ENCODE assay signal across 8 mouse cellular contexts in the genomic region with DNA sequence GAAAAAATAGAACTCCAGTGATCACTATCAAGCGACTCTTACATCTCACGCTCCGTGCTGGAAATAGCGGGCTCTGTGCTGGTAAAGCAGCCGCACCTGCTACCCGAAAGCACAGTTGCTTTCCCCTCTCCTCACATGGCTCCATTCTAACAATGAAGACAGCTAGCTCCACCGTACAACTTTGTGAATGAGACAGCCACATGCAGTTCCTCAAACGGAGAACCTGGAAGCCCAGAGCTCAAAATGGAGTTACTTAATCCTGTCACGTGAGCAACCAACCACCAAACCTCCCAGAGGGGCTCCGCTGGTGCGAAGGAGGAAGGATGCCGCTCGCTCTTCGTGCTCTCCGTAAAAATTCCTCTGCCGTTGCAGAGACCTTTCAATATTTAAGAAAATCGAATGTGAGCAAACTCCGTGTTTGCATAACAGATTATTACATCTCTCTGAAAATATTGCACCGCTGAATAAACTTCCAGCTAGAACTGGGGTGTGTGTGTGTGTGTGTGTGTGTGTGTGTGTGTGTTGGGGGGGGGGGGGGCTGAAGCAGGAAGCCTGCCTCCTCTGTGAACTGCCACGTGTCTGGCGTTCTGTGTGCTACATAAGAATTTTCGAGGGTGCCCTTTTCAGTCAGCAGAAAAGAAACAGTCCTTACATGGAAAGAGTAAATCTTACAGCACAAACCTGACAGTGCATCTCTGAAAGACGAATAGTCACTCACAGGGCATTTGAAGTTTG.
DNase-seq lines count a peak whose midpoint lies in the region; ATAC-seq and TF ChIP-seq lines count a peak whose summit lies in the region.

No protein-coding gene starts in this region.

- H3K9ac ChIP-seq in limb, embryonic 12.5 days (replicated peaks), result no peak overlapping the region
- H3K9ac ChIP-seq in forebrain, embryonic 15.5 days (replicated peaks), result peak overlapping the region; percentile 43; the same call in 1 of the 2 replicates
- no peak overlapping the region for H3K9ac ChIP-seq in lung, postnatal 0 days (replicated peaks; ENCODE audit: low read depth)

- intact Hi-C loops in left cerebral cortex, postnatal 25 days (cut with DNase I), result no loop called here

- no peaks in the 10 kb centered on the region for H3K9me3 ChIP-seq in limb, embryonic 12.5 days
- H3K9me3 ChIP-seq in limb, embryonic 10.5 days (replicated peaks), result no peaks in the 10 kb centered on the region
- H3K9me3 ChIP-seq in forebrain, embryonic 15.5 days, result no peaks in the 10 kb centered on the region
- no peaks in the 10 kb centered on the region for H3K9me3 ChIP-seq in lung, postnatal 0 days (ENCODE audit: low read length)

- H3K4me2 ChIP-seq in limb, embryonic 12.5 days, result no peak overlapping the region
- H3K4me2 ChIP-seq in forebrain, embryonic 15.5 days (replicated peaks), result peak overlapping the region; percentile 45
- no peak overlapping the region for H3K4me2 ChIP-seq in lung, postnatal 0 days (replicated peaks; ENCODE audit: low read depth, low read length)

- 70% methylated on average over 23 of the region's 23 CpGs for WGBS in limb, embryonic 12.5 days
- WGBS in limb, embryonic 10.5 days, result 82% methylated on average over 23 of the region's 23 CpGs
- WGBS in forebrain, embryonic 15.5 days, result 38% methylated on average over 23 of the region's 23 CpGs
- WGBS in lung, postnatal 0 days, result 63% methylated on average over 23 of the region's 23 CpGs

- TF ChIP-seq EP300 in lung, postnatal 0 days (IDR thresholded peaks at IDR 0.05), result no peak

- no peak for TF ChIP-seq CTCF in lung, postnatal 0 days (IDR thresholded peaks at IDR 0.05)

- H3K4me3 ChIP-seq in limb, embryonic 12.5 days (replicated peaks), result no peak overlapping the region
- no peak overlapping the region for H3K4me3 ChIP-seq in limb, embryonic 10.5 days
- H3K4me3 ChIP-seq in forebrain, embryonic 15.5 days, result peak overlapping the region; percentile 29
- H3K4me3 ChIP-seq in lung, postnatal 0 days (ENCODE audit: low read depth, low read length), result no peak overlapping the region

- H3K27ac ChIP-seq in limb, embryonic 12.5 days, result 0 out of 2 replicates have a peak overlapping the region, but pooled peaks have one; percentile 31
- no peak overlapping the region for H3K27ac ChIP-seq in limb, embryonic 10.5 days
- H3K27ac ChIP-seq in forebrain, embryonic 15.5 days (replicated peaks), result no peak overlapping the region
- H3K27ac ChIP-seq in lung, postnatal 0 days (ENCODE audit: low read length), result no peak overlapping the region

- no peaks in the 10 kb centered on the region for H3K27me3 ChIP-seq in limb, embryonic 12.5 days
- H3K27me3 ChIP-seq in limb, embryonic 10.5 days (ENCODE audit: low read depth, poor library complexity, severe bottlenecking), result no peaks in the 10 kb centered on the region
- H3K27me3 ChIP-seq in forebrain, embryonic 15.5 days, result no peaks in the 10 kb centered on the region
- no peaks in the 10 kb centered on the region for H3K27me3 ChIP-seq in lung, postnatal 0 days (replicated peaks; ENCODE audit: insufficient read depth, low read length)

- no peak for DNase-seq in limb, embryonic 10.5 days (ENCODE audit: low spot score)
- DNase-seq in left cerebral cortex, postnatal 25 days (ENCODE audit: low spot score in 2 of 2), result peak; percentile 46 to 50
- DNase-seq in right cerebral cortex, postnatal 25 days, result peak; percentile 43
- no peak for DNase-seq in gastrocnemius, adult 8-10 months (ENCODE audit: low spot score in 2 of 2)
- DNase-seq in lung, postnatal 0 days (ENCODE audit: low spot score), result no peak

- no peaks in the 10 kb centered on the region for H3K36me3 ChIP-seq in limb, embryonic 12.5 days
- H3K36me3 ChIP-seq in limb, embryonic 10.5 days, result no peaks in the 10 kb centered on the region
- no peaks in the 10 kb centered on the region for H3K36me3 ChIP-seq in forebrain, embryonic 15.5 days
- H3K36me3 ChIP-seq in lung, postnatal 0 days (ENCODE audit: insufficient read depth, low read length), result no peaks in the 10 kb centered on the region

- ATAC-seq in limb, embryonic 12.5 days (ENCODE audit: insufficient number of reproducible peaks, insufficient read depth, low FRiP score, low TSS enrichment, low read depth), result no peak
- ATAC-seq in forebrain, embryonic 15.5 days (replicated peaks), result peak; percentile 53
- no peak for ATAC-seq in lung, postnatal 0 days
- no peak for ATAC-seq in erythroblast, adult 5-6 weeks (replicated peaks; ENCODE audit: low FRiP score, poor library complexity, severe bottlenecking)

- peaks cover 27% of the 10 kb centered on the region for H3K4me1 ChIP-seq in limb, embryonic 12.5 days (replicated peaks)
- peaks cover 25% of the 10 kb centered on the region for H3K4me1 ChIP-seq in limb, embryonic 10.5 days
- H3K4me1 ChIP-seq in forebrain, embryonic 15.5 days, result peaks cover 22% of the 10 kb centered on the region
- no peaks in the 10 kb centered on the region for H3K4me1 ChIP-seq in lung, postnatal 0 days (ENCODE audit: insufficient read depth, low read depth, low read length)

Comparison
In these comparisons a context has a peak if more than half of its experiments do, and no peak if none do; other contexts are left out.
1. DNase-seq: peak in left cerebral cortex, postnatal 25 days (2 of 2) and right cerebral cortex, postnatal 25 days (single experiment); none in limb, embryonic 10.5 days (single experiment), gastrocnemius, adult 8-10 months (0 of 2) and lung, postnatal 0 days (single experiment).